Mouse (Mus musculus): ENCODE measurements around the gene Cbx7. TPM values are rescaled to one million over a fixed set of nuclear protein-coding genes. Genes with fewer than 3 reads are reported as not detected.

The Cbx7 gene
- polyA plus RNA-seq, 1 experiment from 2014 or later: 4.7 TPM

DNA sequence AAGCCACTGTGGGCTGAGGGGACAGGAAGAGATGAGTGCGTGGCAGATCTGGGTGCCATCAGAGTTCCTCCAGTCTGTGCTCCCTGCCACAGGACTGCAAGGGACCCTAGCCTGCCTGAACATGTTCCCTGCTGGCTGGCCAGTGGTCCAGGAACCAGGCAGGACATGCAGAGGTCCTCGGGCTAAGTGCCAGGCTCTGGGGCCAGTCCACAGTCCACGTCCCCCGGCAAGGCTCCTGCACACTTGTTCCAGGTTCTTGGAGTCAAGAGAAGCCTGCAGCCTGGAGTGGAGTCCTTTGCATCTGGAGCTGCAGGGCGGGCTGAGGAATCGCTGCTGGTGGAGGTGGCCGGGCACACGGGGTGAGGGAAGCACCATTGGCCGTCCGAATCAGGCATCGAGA lies 25.9 kb upstream of the Cbx7 start:
- WGBS: 94% methylated on average over 11 of the region's 11 CpGs
- H3K4me3 ChIP-seq: no peak overlapping the region
- no peak overlapping the region for H3K27ac ChIP-seq (replicated peaks)
- H3K4me2 ChIP-seq: no peak overlapping the region
- H3K9ac ChIP-seq: no peak overlapping the region
- H3K27me3 ChIP-seq: no peaks in the 10 kb centered on the region
- no peaks in the 10 kb centered on the region for H3K4me1 ChIP-seq (replicated peaks)
- ATAC-seq (ENCODE audit: low FRiP score, low read depth): no peak
- no peaks in the 10 kb centered on the region for H3K9me3 ChIP-seq
- no peaks in the 10 kb centered on the region for H3K36me3 ChIP-seq

DNA sequence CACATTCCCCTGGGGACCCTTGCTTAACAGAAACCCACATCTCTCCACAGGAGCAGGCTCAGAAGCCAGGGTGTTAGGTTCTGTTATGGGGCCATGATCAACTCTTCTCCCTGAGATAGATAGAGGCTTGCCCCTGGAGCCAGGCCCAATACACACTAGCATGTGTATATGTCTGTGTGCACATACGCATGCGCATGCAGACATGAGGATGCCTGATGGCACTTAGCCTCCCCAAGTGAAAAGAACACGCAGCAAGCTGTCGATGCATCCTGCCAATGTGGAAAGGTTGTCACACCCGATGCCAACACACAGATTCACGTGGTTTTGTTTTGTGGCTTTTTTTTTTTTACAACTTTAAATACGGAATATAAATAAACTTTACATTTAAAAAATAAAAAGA lies 24.6 kb upstream of the Cbx7 start:
- H3K27ac ChIP-seq (replicated peaks): no peak overlapping the region
- no peak overlapping the region for H3K4me3 ChIP-seq
- no peak for ATAC-seq (ENCODE audit: low FRiP score, low read depth)
- no peaks in the 10 kb centered on the region for H3K27me3 ChIP-seq
- H3K4me2 ChIP-seq: no peak overlapping the region
- no peaks in the 10 kb centered on the region for H3K36me3 ChIP-seq
- 94% methylated on average over 7 of the region's 7 CpGs for WGBS
- no peaks in the 10 kb centered on the region for H3K9me3 ChIP-seq
- no peaks in the 10 kb centered on the region for H3K4me1 ChIP-seq (replicated peaks)
- no peak overlapping the region for H3K9ac ChIP-seq

DNA sequence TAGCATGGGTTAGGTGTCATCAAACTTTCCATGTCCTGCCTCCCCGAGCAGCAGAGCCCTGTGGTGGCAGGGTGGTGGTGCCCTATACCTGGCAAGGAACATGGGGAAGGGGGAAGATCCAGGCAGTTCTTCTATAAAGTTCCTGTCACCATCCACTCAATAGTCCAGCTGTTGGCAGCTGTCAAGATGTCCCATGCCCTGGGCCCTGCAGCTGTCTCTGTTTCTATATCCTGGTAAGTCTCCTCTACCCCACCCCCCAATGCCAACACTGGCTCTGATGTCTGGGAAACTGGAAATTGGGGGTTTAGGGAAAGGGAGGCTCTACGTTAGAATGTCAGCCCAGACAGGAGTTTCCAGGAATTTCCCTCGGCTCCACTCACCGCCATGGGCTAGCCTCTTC lies 23.6 kb upstream of the Cbx7 start:
- H3K9me3 ChIP-seq: no peaks in the 10 kb centered on the region
- no peaks in the 10 kb centered on the region for H3K4me1 ChIP-seq (replicated peaks)
- H3K9ac ChIP-seq: no peak overlapping the region
- no peak overlapping the region for H3K4me3 ChIP-seq
- ATAC-seq (ENCODE audit: low FRiP score, low read depth): no peak
- no peaks in the 10 kb centered on the region for H3K27me3 ChIP-seq
- H3K4me2 ChIP-seq: no peak overlapping the region
- WGBS: 89% methylated on average over 4 of the region's 4 CpGs
- H3K27ac ChIP-seq (replicated peaks): no peak overlapping the region
- no peaks in the 10 kb centered on the region for H3K36me3 ChIP-seq

DNA sequence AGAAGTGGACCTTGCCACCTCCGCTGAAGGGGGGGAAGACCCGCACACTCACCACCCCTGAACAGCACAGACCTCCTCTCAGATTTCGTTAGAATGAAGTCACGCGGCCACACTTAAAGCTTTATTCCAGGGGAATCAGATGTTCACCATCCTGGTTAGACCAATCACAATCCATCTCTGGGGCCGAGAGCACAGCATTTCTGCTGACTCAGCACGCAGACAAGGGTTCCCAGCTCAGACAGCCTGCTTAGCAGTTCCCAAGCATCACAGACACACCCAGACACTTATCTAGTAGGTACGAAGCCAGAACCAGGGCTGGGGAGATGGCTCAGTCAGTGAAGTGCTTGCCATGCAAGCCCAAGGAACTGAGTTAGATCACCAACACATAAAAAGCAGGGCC lies 15.3 kb upstream of the Cbx7 start:
- Histone ChIP-seq H3K27me3 (no peaks in the 10 kb centered on the region), H3K36me3 (no peaks in the 10 kb centered on the region), H3K9ac (no peak overlapping the region), H3K4me1 (replicated peaks) (no peaks in the 10 kb centered on the region), H3K4me2 (no peak overlapping the region), H3K9me3 (no peaks in the 10 kb centered on the region), H3K4me3 (no peak overlapping the region), H3K27ac (replicated peaks) (no peak overlapping the region)
- WGBS: 79% methylated on average over 8 of the region's 8 CpGs
- ATAC-seq (ENCODE audit: low FRiP score, low read depth): no peak

DNA sequence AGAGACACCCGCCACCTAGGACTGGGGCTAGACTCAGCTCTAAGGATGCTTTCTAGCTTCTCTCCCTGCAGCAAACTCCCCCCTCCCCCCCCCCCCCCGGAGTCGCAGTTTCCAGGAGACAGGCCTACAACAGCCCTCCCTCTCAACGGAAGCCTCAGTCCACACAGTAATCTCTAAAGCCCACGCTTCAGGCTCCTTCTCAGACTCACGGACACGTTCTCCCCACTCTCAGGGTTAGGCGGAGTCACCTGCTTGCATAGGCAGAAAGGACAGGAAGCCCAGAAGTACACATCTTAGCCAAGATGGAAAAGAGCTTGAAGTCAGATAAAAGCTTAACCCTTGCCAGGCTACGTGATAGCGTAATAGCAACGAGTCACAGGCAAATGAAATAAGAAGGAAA lies 14.6 kb upstream of the Cbx7 start:
- ATAC-seq (ENCODE audit: low FRiP score, low read depth): no peak
- no peaks in the 10 kb centered on the region for H3K4me1 ChIP-seq (replicated peaks)
- no peaks in the 10 kb centered on the region for H3K9me3 ChIP-seq
- H3K4me2 ChIP-seq: no peak overlapping the region
- H3K27ac ChIP-seq (replicated peaks): no peak overlapping the region
- H3K27me3 ChIP-seq: no peaks in the 10 kb centered on the region
- no peaks in the 10 kb centered on the region for H3K36me3 ChIP-seq
- WGBS: 76% methylated on average over 10 of the region's 11 CpGs
- H3K4me3 ChIP-seq: no peak overlapping the region
- H3K9ac ChIP-seq: no peak overlapping the region

DNA sequence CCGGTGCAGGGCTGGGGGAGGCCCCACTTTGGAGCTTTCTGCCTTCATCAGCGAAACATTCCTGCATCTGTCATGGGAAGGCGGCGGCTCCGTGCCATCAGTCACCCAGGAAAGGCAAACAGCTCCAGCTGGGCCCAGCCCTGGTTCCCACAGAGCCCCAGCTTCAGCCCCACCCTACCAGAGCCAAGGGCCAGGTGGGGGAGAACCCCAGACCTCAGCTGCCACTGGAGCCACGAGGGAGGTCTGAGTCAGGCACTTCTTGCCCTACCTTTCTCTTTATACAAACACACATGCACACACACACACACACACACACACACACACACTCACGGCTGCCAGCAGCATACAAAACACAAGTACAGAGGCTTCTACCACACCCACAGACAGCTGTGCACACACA lies 13.2 kb upstream of the Cbx7 start:
- no peak overlapping the region for H3K4me3 ChIP-seq
- H3K36me3 ChIP-seq: no peaks in the 10 kb centered on the region
- ATAC-seq (ENCODE audit: low FRiP score, low read depth): no peak
- no peaks in the 10 kb centered on the region for H3K4me1 ChIP-seq (replicated peaks)
- WGBS: 45% methylated on average over 7 of the region's 7 CpGs
- no peak overlapping the region for H3K27ac ChIP-seq (replicated peaks)
- H3K4me2 ChIP-seq: no peak overlapping the region
- H3K9ac ChIP-seq: no peak overlapping the region
- H3K9me3 ChIP-seq: no peaks in the 10 kb centered on the region
- no peaks in the 10 kb centered on the region for H3K27me3 ChIP-seq

DNA sequence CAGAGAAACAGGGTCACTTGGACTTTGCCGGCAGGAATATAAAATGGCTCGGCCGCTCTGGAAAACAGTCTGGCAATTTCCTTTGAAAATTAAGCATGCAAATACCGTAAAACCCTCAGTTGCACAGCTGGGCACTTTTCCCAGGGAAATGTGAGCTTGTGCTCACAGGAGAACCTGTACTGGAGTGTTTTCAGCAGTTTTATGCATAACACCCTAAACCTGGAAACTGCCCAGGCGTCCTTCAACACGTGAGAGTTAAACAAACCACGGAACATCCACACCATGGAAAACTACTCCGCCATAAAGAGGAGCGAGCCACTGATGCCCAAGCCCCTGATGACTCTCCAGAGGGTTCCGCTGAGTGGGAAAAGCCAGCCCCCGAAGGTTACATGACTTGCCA lies 9.8 kb upstream of the Cbx7 start:
- WGBS: 75% methylated on average over 11 of the region's 11 CpGs
- Histone ChIP-seq H3K36me3 (no peaks in the 10 kb centered on the region), H3K27me3 (no peaks in the 10 kb centered on the region), H3K4me3 (no peak overlapping the region), H3K9me3 (no peaks in the 10 kb centered on the region), H3K9ac (no peak overlapping the region), H3K4me1 (replicated peaks) (no peaks in the 10 kb centered on the region), H3K4me2 (no peak overlapping the region), H3K27ac (replicated peaks) (no peak overlapping the region)
- no peak for ATAC-seq (ENCODE audit: low FRiP score, low read depth)

DNA sequence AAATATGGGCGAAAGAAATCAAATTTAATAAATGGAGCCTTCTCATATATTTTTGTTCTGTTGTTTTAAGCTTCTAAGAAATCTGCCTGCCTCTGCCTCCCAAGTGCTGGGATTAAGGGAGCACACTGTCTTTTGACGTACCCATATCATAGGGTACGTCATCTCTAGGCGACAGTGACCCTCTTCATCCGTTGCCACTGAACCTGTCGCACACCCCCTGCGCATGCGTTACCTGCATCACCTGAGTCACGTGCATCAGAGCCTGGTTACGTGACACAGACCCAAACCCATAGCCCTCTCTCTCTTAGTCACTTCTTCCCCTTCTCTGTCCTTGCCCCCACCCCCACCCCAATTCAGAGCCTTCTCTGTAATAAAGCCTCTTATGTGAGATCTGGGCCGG lies 1.3 kb upstream of the Cbx7 start:
- H3K27ac ChIP-seq (replicated peaks): no peak overlapping the region
- ATAC-seq (ENCODE audit: low FRiP score, low read depth): no peak
- no peak overlapping the region for H3K9ac ChIP-seq
- H3K4me3 ChIP-seq: no peak overlapping the region
- H3K4me1 ChIP-seq (replicated peaks): no peaks in the 10 kb centered on the region
- 96% methylated on average over 11 of the region's 11 CpGs for WGBS
- H3K4me2 ChIP-seq: no peak overlapping the region
- no peaks in the 10 kb centered on the region for H3K9me3 ChIP-seq
- no peaks in the 10 kb centered on the region for H3K27me3 ChIP-seq
- H3K36me3 ChIP-seq: no peaks in the 10 kb centered on the region

DNA sequence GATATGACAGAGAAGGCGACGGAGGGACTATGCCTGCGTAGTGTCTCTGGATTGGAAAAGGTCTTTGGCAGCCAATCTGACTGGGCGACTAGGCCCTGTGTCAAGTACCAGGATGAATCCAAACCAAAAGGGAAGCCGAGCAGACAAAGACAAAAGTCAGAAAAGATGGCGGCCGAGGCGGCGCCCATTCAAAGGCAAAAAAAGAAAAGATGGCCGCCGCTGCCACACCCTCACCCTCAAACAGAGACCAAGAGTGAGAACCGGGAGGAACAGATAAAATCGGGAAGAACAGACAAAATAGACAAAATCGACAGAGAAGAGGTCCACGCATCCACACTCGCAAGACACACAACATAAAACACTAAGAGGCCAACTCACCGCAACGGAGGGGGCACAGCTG lies 428 bp downstream of the Cbx7 start:
- ATAC-seq (ENCODE audit: low FRiP score, low read depth): no peak
- Histone ChIP-seq H3K27me3 (no peaks in the 10 kb centered on the region), H3K4me3 (no peak overlapping the region), H3K4me2 (no peak overlapping the region), H3K36me3 (no peaks in the 10 kb centered on the region), H3K9ac (no peak overlapping the region), H3K27ac (replicated peaks) (no peak overlapping the region), H3K9me3 (no peaks in the 10 kb centered on the region), H3K4me1 (replicated peaks) (no peaks in the 10 kb centered on the region)
- 97% methylated on average over 18 of the region's 18 CpGs for WGBS

DNA sequence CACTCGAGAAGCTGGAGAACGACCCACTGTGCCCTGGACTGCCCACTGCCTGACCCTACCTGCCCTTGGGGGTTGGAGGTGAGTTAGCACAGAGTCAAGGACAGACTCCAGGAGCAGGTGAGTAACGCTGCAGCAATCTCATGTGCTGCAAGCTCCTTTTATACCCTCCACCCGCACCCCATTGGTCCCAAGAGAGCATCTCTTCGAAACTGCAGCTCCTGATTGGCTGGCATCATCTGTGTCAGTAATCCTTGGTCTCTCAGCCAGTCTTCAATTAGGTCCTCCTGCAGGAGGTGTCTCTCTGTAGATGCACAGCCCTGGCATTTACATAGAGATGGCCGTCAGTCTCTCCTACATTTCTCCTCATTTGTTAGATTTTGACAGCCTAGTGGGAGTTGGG lies 3.6 kb downstream of the Cbx7 start:
- Histone ChIP-seq H3K4me2 (no peak overlapping the region), H3K9ac (no peak overlapping the region), H3K27ac (replicated peaks) (no peak overlapping the region), H3K27me3 (no peaks in the 10 kb centered on the region), H3K4me3 (no peak overlapping the region), H3K4me1 (replicated peaks) (no peaks in the 10 kb centered on the region), H3K36me3 (no peaks in the 10 kb centered on the region), H3K9me3 (no peaks in the 10 kb centered on the region)
- ATAC-seq (ENCODE audit: low FRiP score, low read depth): no peak
- WGBS: 78% methylated on average over 6 of the region's 6 CpGs

DNA sequence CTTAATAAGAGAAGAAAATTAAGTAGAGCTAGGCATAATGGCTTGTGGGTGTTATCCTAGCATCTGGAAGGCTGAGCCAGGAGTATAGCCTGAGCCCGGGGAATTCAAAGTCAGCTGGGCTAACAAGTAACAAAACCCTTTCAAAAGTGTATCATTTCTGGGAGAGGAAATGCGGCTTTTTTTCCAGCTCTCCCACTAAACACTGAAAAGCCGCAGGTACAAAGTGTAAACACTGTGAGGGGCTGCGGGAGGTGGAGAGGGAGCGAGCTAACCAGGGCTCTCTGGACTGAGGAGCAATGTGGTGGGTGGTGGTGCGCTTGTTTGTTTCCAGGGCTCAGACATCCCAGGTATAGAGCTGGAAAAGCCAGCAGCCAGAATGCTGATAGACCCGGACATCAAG lies 6.5 kb downstream of the Cbx7 start:
- no peak overlapping the region for H3K4me2 ChIP-seq
- no peak overlapping the region for H3K9ac ChIP-seq
- no peaks in the 10 kb centered on the region for H3K9me3 ChIP-seq
- no peaks in the 10 kb centered on the region for H3K36me3 ChIP-seq
- WGBS: 92% methylated on average over 7 of the region's 7 CpGs
- no peak overlapping the region for H3K4me3 ChIP-seq
- H3K27me3 ChIP-seq: no peaks in the 10 kb centered on the region
- H3K27ac ChIP-seq (replicated peaks): no peak overlapping the region
- H3K4me1 ChIP-seq (replicated peaks): no peaks in the 10 kb centered on the region
- ATAC-seq (ENCODE audit: low FRiP score, low read depth): no peak

DNA sequence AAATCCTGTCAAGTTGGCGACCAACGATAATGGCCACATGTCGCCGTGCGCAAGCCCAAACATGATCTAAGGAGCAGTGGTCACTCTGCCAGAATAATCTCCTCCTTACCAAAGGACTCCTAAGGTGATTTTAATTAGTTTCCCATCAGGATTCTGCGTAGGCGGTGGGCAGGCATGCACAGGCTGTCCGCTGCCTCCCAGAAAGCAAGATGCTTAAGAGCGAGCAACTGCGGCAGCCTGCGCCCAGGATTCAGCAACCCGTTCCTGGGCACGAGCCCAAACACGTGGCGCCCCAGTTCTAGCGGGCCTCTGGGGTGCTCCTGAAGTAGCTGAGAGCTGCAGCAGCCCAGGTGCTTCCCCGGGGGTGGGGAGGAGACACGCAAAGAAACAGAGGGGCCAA lies 8.3 kb downstream of the Cbx7 start:
- no peak overlapping the region for H3K4me3 ChIP-seq
- no peaks in the 10 kb centered on the region for H3K9me3 ChIP-seq
- H3K27ac ChIP-seq (replicated peaks): no peak overlapping the region
- H3K9ac ChIP-seq: no peak overlapping the region
- no peak for ATAC-seq (ENCODE audit: low FRiP score, low read depth)
- H3K4me2 ChIP-seq: no peak overlapping the region
- no peaks in the 10 kb centered on the region for H3K36me3 ChIP-seq
- no peaks in the 10 kb centered on the region for H3K27me3 ChIP-seq
- 76% methylated on average over 18 of the region's 18 CpGs for WGBS
- no peaks in the 10 kb centered on the region for H3K4me1 ChIP-seq (replicated peaks)

DNA sequence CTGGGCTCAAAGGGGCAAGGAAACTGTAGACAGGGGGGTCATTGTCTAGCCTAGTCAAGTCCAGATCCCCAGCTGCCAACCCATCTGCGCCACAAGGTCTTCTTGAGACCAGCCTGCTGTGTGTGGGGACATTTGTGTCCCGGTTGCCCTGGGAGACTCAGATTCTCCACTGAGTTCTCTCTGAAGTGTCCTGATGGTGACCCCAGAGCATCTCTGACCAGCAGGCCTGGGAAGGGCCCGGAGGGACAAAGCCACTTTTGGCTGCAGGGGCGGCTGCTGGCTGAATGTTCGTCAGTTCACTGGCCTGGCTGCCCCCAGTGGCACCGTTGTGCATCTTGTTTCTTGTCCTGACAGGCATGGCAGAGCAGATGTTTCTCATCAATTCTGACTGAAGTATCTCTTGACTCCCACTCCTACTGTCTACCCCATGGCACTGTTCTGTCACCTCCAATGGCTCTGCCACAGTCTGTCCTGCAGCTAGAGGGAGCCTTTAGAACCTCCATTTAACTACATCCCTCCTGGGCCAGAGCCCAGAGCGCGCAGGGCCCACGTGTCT lies 9.5 kb downstream of the Cbx7 start:
- H3K4me2 ChIP-seq: no peak overlapping the region
- H3K36me3 ChIP-seq: no peaks in the 10 kb centered on the region
- WGBS: 42% methylated on average over 9 of the region's 9 CpGs
- no peaks in the 10 kb centered on the region for H3K9me3 ChIP-seq
- no peak overlapping the region for H3K27ac ChIP-seq (replicated peaks)
- ATAC-seq (ENCODE audit: low FRiP score, low read depth): no peak
- no peak overlapping the region for H3K9ac ChIP-seq
- no peaks in the 10 kb centered on the region for H3K4me1 ChIP-seq (replicated peaks)
- no peak overlapping the region for H3K4me3 ChIP-seq
- no peaks in the 10 kb centered on the region for H3K27me3 ChIP-seq

All from hindbrain, embryonic 15.5 days (tissue).